Mouse (Mus musculus) hindbrain, embryonic 11.5 days (tissue): Measurements from ENCODE around the gene Ube2o. TPM values are rescaled to one million over a fixed set of nuclear protein-coding genes. Genes with fewer than 3 reads are reported as not detected.

Experiments used
- ATAC-seq: fragments of 200-750 bp; cut with Nextera tagmentation; 2 replicates; pipeline ENCODE4 v1.8.0; 2017; ENCODE audit warnings: mild to moderate bottlenecking, moderate TSS enrichment, moderate library complexity; ENCODE audit not compliant: low FRiP score
- DNase-seq: peaks from one replicate; pipeline ENCODE4 v3.0.0-alpha.2; 2015; ENCODE audit warnings: low spot score
- H3K27ac ChIP-seq: fragments of 300-500 bp; sonication (generic); 2 replicates; pipeline ENCODE4 v1.5.1; 2014; ENCODE audit warnings: mild to moderate bottlenecking, low read depth, low read length
- H3K27me3 ChIP-seq: fragments of 300-500 bp; sonication (generic); 2 replicates; pipeline ENCODE4 v1.6.1; 2014; ENCODE audit warnings: mild to moderate bottlenecking, low read length, moderate library complexity, mixed read lengths; ENCODE audit not compliant: control insufficient read depth, insufficient read depth
- H3K36me3 ChIP-seq: fragments of 300-500 bp; sonication (generic); 2 replicates; pipeline ENCODE4 v1.6.1; 2014; ENCODE audit warnings: mild to moderate bottlenecking, low read length, moderate library complexity, mixed read lengths; ENCODE audit not compliant: control insufficient read depth, insufficient read depth
- H3K4me1 ChIP-seq: fragments of 300-500 bp; sonication (generic); replicated peaks from 2 replicates; pipeline ENCODE4 v1.6.1; 2014; ENCODE audit warnings: low read length, mixed read lengths; ENCODE audit not compliant: control insufficient read depth, insufficient read depth
- H3K4me2 ChIP-seq: fragments of 300-500 bp; sonication (generic); replicated peaks from 2 replicates; pipeline ENCODE4 v1.6.1; 2014; ENCODE audit warnings: mild to moderate bottlenecking, low read depth, low read length
- H3K4me3 ChIP-seq: fragments of 300-500 bp; sonication (generic); 2 replicates; pipeline ENCODE4 v1.5.1; 2014; ENCODE audit warnings: low read depth, low read length
- H3K9ac ChIP-seq: fragments of 300-500 bp; sonication (generic); 2 replicates; pipeline ENCODE4 v1.6.1; 2014; ENCODE audit warnings: low read depth, low read length
- H3K9me3 ChIP-seq: fragments of 300-500 bp; sonication (generic); 2 replicates; pipeline ENCODE4 v1.6.1; 2016; ENCODE audit warnings: low read length; ENCODE audit not compliant: control insufficient read depth
- WGBS: fragments of 180-500 bp; shearing (Covaris S2); extraction: QIAGEN DNeasy Blood & Tissue Kit; methylation state at CpG from one replicate; pipeline ENCODE4 v1.1.7; 2014; 5-methylcytosine and 5-hydroxymethylcytosine counted together
- polyA plus RNA-seq: library from polyadenylated mRNA; unstranded; fragments of >200 nt; fragmentation: Nextera tagmentation; extraction: Ambion mirVana; gene quantifications from 2 replicates; pipeline ENCODE4 v1.2.1, GENCODE M21; 2014

Ube2o gene
- polyA plus RNA-seq, 1 experiment from 2014 or later: 17.5 TPM

- no peak overlapping the region for H3K4me3 ChIP-seq
- H3K27ac ChIP-seq: no peak overlapping the region
- ATAC-seq (no peak), DNase-seq (no peak)
- WGBS: 99% methylated on average over 3 of the region's 3 CpGs
- H3K4me1 ChIP-seq: peaks cover 5% of the 10 kb centered on the region
- H3K4me2 ChIP-seq: no peak overlapping the region
- no peaks in the 10 kb centered on the region for H3K36me3 ChIP-seq
- no peaks in the 10 kb centered on the region for H3K27me3 ChIP-seq
- no peak overlapping the region for H3K9ac ChIP-seq
- no peaks in the 10 kb centered on the region for H3K9me3 ChIP-seq
These were observed 2.0 kb downstream of the Ube2o start for GRCm38 (mm10) chr11:116579280-116579679.

- Histone ChIP-seq H3K27ac (no peak overlapping the region), H3K27me3 (no peaks in the 10 kb centered on the region), H3K4me1 (peaks cover 8% of the 10 kb centered on the region), H3K4me2 (no peak overlapping the region), H3K36me3 (no peaks in the 10 kb centered on the region), H3K9me3 (no peaks in the 10 kb centered on the region), H3K9ac (no peak overlapping the region), H3K4me3 (no peak overlapping the region)
- ATAC-seq (no peak), DNase-seq (no peak)
- 89% methylated on average over 2 of the region's 2 CpGs for WGBS
These were observed 5.9 kb downstream of the Ube2o start for GRCm38 (mm10) chr11:116575396-116575795.

GRCm38 (mm10) chr11:116574982-116575381 is 6.3 kb downstream of the Ube2o start:
- no peaks in the 10 kb centered on the region for H3K27me3 ChIP-seq
- peaks cover 8% of the 10 kb centered on the region for H3K4me1 ChIP-seq
- no peaks in the 10 kb centered on the region for H3K9me3 ChIP-seq
- ATAC-seq (no peak), DNase-seq (no peak)
- H3K36me3 ChIP-seq: no peaks in the 10 kb centered on the region
- H3K4me2 ChIP-seq: no peak overlapping the region
- H3K4me3 ChIP-seq: no peak overlapping the region
- no peak overlapping the region for H3K9ac ChIP-seq
- 68% methylated on average over 6 of the region's 6 CpGs for WGBS
- H3K27ac ChIP-seq: no peak overlapping the region

GRCm38 (mm10) chr11:116574486-116574885 is 6.8 kb downstream of the Ube2o start:
- WGBS: 57% methylated on average over 6 of the region's 6 CpGs
- no peak overlapping the region for H3K27ac ChIP-seq
- H3K4me2 ChIP-seq: no peak overlapping the region
- no peaks in the 10 kb centered on the region for H3K36me3 ChIP-seq
- ATAC-seq (no peak), DNase-seq (no peak)
- peaks cover 8% of the 10 kb centered on the region for H3K4me1 ChIP-seq
- no peaks in the 10 kb centered on the region for H3K27me3 ChIP-seq
- H3K9me3 ChIP-seq: no peaks in the 10 kb centered on the region
- no peak overlapping the region for H3K9ac ChIP-seq
- H3K4me3 ChIP-seq: no peak overlapping the region

- peak overlapping the region; percentile 27; the same call in 1 of the 2 replicates for H3K27ac ChIP-seq
- H3K4me1 ChIP-seq: peaks cover 8% of the 10 kb centered on the region
- H3K36me3 ChIP-seq: no peaks in the 10 kb centered on the region
- 0 out of 2 replicates have a peak overlapping the region, but pooled peaks have one; percentile 19 for H3K9ac ChIP-seq
- H3K9me3 ChIP-seq: no peaks in the 10 kb centered on the region
- no peak for ATAC-seq
- no peak overlapping the region for H3K4me2 ChIP-seq
- no peak for DNase-seq
- H3K27me3 ChIP-seq: no peaks in the 10 kb centered on the region
- 60% methylated on average over 12 of the region's 12 CpGs for WGBS
- no peak overlapping the region for H3K4me3 ChIP-seq
These were observed 8.3 kb downstream of the Ube2o start for GRCm38 (mm10) chr11:116572756-116573543.

GRCm38 (mm10) chr11:116571767-116572679 is 9.2 kb downstream of the Ube2o start:
- peaks cover 8% of the 10 kb centered on the region for H3K4me1 ChIP-seq
- no peaks in the 10 kb centered on the region for H3K36me3 ChIP-seq
- no peak overlapping the region for H3K27ac ChIP-seq
- H3K9ac ChIP-seq: no peak overlapping the region
- WGBS: 85% methylated on average over 19 of the region's 19 CpGs
- H3K4me2 ChIP-seq: no peak overlapping the region
- no peaks in the 10 kb centered on the region for H3K27me3 ChIP-seq
- DNase-seq (no peak), ATAC-seq (no peak)
- no peaks in the 10 kb centered on the region for H3K9me3 ChIP-seq
- H3K4me3 ChIP-seq: no peak overlapping the region

GRCm38 (mm10) chr11:116570821-116571220 is 10.4 kb downstream of the Ube2o start:
- ATAC-seq (no peak), DNase-seq (no peak)
- peaks cover 8% of the 10 kb centered on the region for H3K4me1 ChIP-seq
- no peak overlapping the region for H3K9ac ChIP-seq
- no peaks in the 10 kb centered on the region for H3K27me3 ChIP-seq
- H3K4me3 ChIP-seq: no peak overlapping the region
- H3K36me3 ChIP-seq: no peaks in the 10 kb centered on the region
- no peaks in the 10 kb centered on the region for H3K9me3 ChIP-seq
- WGBS: 86% methylated on average over 7 of the region's 7 CpGs
- no peak overlapping the region for H3K4me2 ChIP-seq
- no peak overlapping the region for H3K27ac ChIP-seq

- 85% methylated on average over 8 of the region's 8 CpGs for WGBS
- Histone ChIP-seq H3K36me3 (0 out of 2 replicates have a peak, but pooled peaks cover 3% of the 10 kb centered on the region), H3K4me3 (no peak overlapping the region), H3K9me3 (no peaks in the 10 kb centered on the region), H3K9ac (no peak overlapping the region), H3K27me3 (no peaks in the 10 kb centered on the region), H3K4me1 (no peaks in the 10 kb centered on the region), H3K27ac (no peak overlapping the region), H3K4me2 (no peak overlapping the region)
- no peak for ATAC-seq
- DNase-seq: no peak
These were observed 13.7 kb downstream of the Ube2o start for GRCm38 (mm10) chr11:116567531-116567930.
